Mouse (Mus musculus) lung, postnatal 14 days (tissue): ENCODE measurements around the gene 4930442H23Rik.
"Not testable (repeated sequence)": the region's sequence is repeated elsewhere in the genome, so short reads cannot be mapped to it uniquely, and the experiment has no call there.

Experiments used
- DNase-seq: peaks from one replicate; pipeline ENCODE4 v3.0.0; 2021

The 4930442H23Rik gene

GRCm38 (mm10) chr10:81197305-81197704 is 13.7 kb upstream of the 4930442H23Rik start:
- DNase-seq = no peak

- no peak for DNase-seq
Measured at GRCm38 (mm10) chr10:81196470-81197065, 12.9 kb upstream of the 4930442H23Rik start.

- DNase-seq = no peak
Measured at GRCm38 (mm10) chr10:81195300-81195699, 11.7 kb upstream of the 4930442H23Rik start.

- no peak for DNase-seq
Measured at GRCm38 (mm10) chr10:81193991-81194774, 10.5 kb upstream of the 4930442H23Rik start.

- DNase-seq = no peak
Measured at GRCm38 (mm10) chr10:81192968-81193501, 9.4 kb upstream of the 4930442H23Rik start.

- DNase-seq = peak; percentile 83
Measured at GRCm38 (mm10) chr10:81192270-81192967, 8.8 kb upstream of the 4930442H23Rik start.

GRCm38 (mm10) chr10:81191342-81191982 is 7.8 kb upstream of the 4930442H23Rik start:
- no peak for DNase-seq

- DNase-seq = no peak
Measured at GRCm38 (mm10) chr10:81190912-81191321, 7.3 kb upstream of the 4930442H23Rik start.

- no peak for DNase-seq
Measured at GRCm38 (mm10) chr10:81190236-81190911, 6.7 kb upstream of the 4930442H23Rik start.

- DNase-seq = no peak
Measured at GRCm38 (mm10) chr10:81189821-81190220, 6.2 kb upstream of the 4930442H23Rik start.

GRCm38 (mm10) chr10:81187161-81187560 is 3.5 kb upstream of the 4930442H23Rik start:
- no peak for DNase-seq

- no peak for DNase-seq
Measured at GRCm38 (mm10) chr10:81184765-81185164, 1.1 kb upstream of the 4930442H23Rik start.

GRCm38 (mm10) chr10:81182336-81183333 is 1.0 kb downstream of the 4930442H23Rik start, which contains the start of gene Dapk3:
Gene Dapk3 (plus strand): TSS chr10:81183005.
- DNase-seq = peak; percentile 95

- not testable (repeated sequence) for DNase-seq
Measured at GRCm38 (mm10) chr10:81181860-81182259, 1.8 kb downstream of the 4930442H23Rik start.

GRCm38 (mm10) chr10:81180946-81181345 is 2.7 kb downstream of the 4930442H23Rik start:
- DNase-seq = no peak

GRCm38 (mm10) chr10:81179451-81180342 is 4.0 kb downstream of the 4930442H23Rik start:
- no peak for DNase-seq

GRCm38 (mm10) chr10:81178927-81179326 is 4.7 kb downstream of the 4930442H23Rik start:
- no peak for DNase-seq

GRCm38 (mm10) chr10:81177958-81178712 is 5.5 kb downstream of the 4930442H23Rik start:
- DNase-seq = no peak

GRCm38 (mm10) chr10:81177491-81177925 is 6.1 kb downstream of the 4930442H23Rik start:
- no peak for DNase-seq
